In genomic region chr12:76867586-76868280, GRCm38 (mm10) we compare ENCODE assay signal across 9 mouse cellular contexts. TPM values are rescaled to one million over a fixed set of nuclear protein-coding genes. Genes with fewer than 3 reads are reported as not detected.
DNase-seq lines count a peak whose midpoint lies in the region; ATAC-seq and TF ChIP-seq lines count a peak whose summit lies in the region.
"Had no signal": no experiment of that assay in that cellular context is flagged by ENCODE, and none has a peak within 500 bp of the region (broad histone marks: within the 10 kb centered on the region; RNA-seq: fewer than 3 reads in every experiment).

No protein-coding gene starts in this region.

- H3K27ac ChIP-seq in layer of hippocampus, adult 2 months = 0 out of 2 replicates have a peak overlapping the region, but pooled peaks have one; percentile 36
- no peak overlapping the region for H3K27ac ChIP-seq in kidney, embryonic 16.5 days (ENCODE audit: low read length)
- H3K27ac ChIP-seq: liver, embryonic 15.5 days had no signal

- H3K4me1 ChIP-seq in kidney, embryonic 16.5 days (ENCODE audit: insufficient read depth, low read length) = no peaks in the 10 kb centered on the region
- H3K4me1 ChIP-seq: liver, embryonic 15.5 days had no signal

- DNase-seq in layer of hippocampus, adult 2 months (ENCODE audit: low spot score in 2 of 2) = peak in 1 of 2 experiments; percentile 44
- DNase-seq in layer of hippocampus, adult 9-10 months (ENCODE audit: low spot score) = no peak
- peak; percentile 17 for DNase-seq in adrenal gland, adult 8-10 months
- DNase-seq in frontal cortex, postnatal 36 days (ENCODE audit: low spot score in 2 of 2) = peak; percentile 45 to 59
- peak; percentile 77 for DNase-seq in naive thymus-derived CD4-positive, alpha-beta T cell, adult 2 months (ENCODE audit: low read depth)
- DNase-seq in embryo, embryonic 11 days = no peak
- no peak for DNase-seq in embryo, embryonic 10.5 days (ENCODE audit: low spot score)

- H3K27me3 ChIP-seq in kidney, embryonic 16.5 days (ENCODE audit: insufficient read depth, low read length) = no peaks in the 10 kb centered on the region
- H3K27me3 ChIP-seq: liver, embryonic 15.5 days had no signal

- H3K9ac ChIP-seq in kidney, embryonic 16.5 days (replicated peaks; ENCODE audit: low read length) = no peak overlapping the region
- H3K9ac ChIP-seq: liver, embryonic 15.5 days had no signal

- ATAC-seq in kidney, embryonic 16.5 days (ENCODE audit: low FRiP score, low TSS enrichment) = no peak

- 70% methylated on average over 10 of the region's 10 CpGs for WGBS in kidney, embryonic 16.5 days

- H3K36me3 ChIP-seq in kidney, embryonic 16.5 days (ENCODE audit: insufficient read depth, low read length) = peaks cover 6% of the 10 kb centered on the region; the same call in 1 of the 2 replicates

- no peak for TF ChIP-seq CTCF in layer of hippocampus, adult 2 months (conservative IDR thresholded peaks at IDR 0.05)

- H3K9me3 ChIP-seq in kidney, embryonic 16.5 days (ENCODE audit: low read length) = no peaks in the 10 kb centered on the region
- H3K9me3 ChIP-seq: liver, embryonic 15.5 days had no signal

- H3K4me2 ChIP-seq in kidney, embryonic 16.5 days (replicated peaks; ENCODE audit: low read depth, low read length) = no peak overlapping the region
- H3K4me2 ChIP-seq: liver, embryonic 15.5 days had no signal

- H3K4me3 ChIP-seq in layer of hippocampus, adult 2 months = no peak overlapping the region
- H3K4me3 ChIP-seq in kidney, embryonic 16.5 days (ENCODE audit: low read length) = no peak overlapping the region
- H3K4me3 ChIP-seq: liver, embryonic 15.5 days had no signal

RNA-seq across cellular contexts. Expression of gene Rab15, which starts 45.0 kb away (rescaled TPM):
- total RNA-seq in layer of hippocampus, adult 2 months (2021) = 100 to 1,000 TPM; 189 to 195 TPM
- 1 to 10 TPM; 4.0 to 6.5 (median 4.6) TPM for total RNA-seq in adrenal gland, adult 8-10 months (2022)
- polyA plus RNA-seq in kidney, embryonic 16.5 days (2015; fragmentation: Nextera tagmentation; extraction: Ambion mirVana) = 13.6 and 14.2 TPM in 2 replicates

Comparison
In these comparisons a context has a peak if more than half of its experiments do, and no peak if none do; other contexts are left out.
1. DNase-seq: peak in adrenal gland, adult 8-10 months (single experiment), frontal cortex, postnatal 36 days (2 of 2) and naive thymus-derived CD4-positive, alpha-beta T cell, adult 2 months (single experiment); none in layer of hippocampus, adult 9-10 months (single experiment), embryo, embryonic 11 days (single experiment) and embryo, embryonic 10.5 days (single experiment).
2. RNA of gene Rab15, which starts 45.0 kb away (total RNA-seq): 189 to 195 TPM in layer of hippocampus, adult 2 months; 4.0 to 6.5 TPM in adrenal gland, adult 8-10 months; every median in the first group is over 10 times any median in the second.